Mouse (Mus musculus) thymus, postnatal 0 days (tissue): Measurements from ENCODE around the gene Il17re. TPM values are rescaled to one million over a fixed set of nuclear protein-coding genes. Genes with fewer than 3 reads are reported as not detected.

Experiments used
- DNase-seq: peaks from one replicate; pipeline ENCODE4 v3.0.0-alpha.2; 2015; ENCODE audit warnings: low spot score
- polyA plus RNA-seq: library from polyadenylated mRNA; unstranded; fragments of >200 nt; fragmentation: Nextera tagmentation; extraction: Ambion mirVana; gene quantifications from 2 replicates; pipeline ENCODE4 v1.2.1, GENCODE M21; 2015

Il17re gene
- polyA plus RNA-seq, 1 experiment from 2014 or later = 7.9 TPM

GRCm38 (mm10) chr6:113442442-113443090, 15.7 kb upstream of the Il17re start, which contains the start of gene Jagn1:
Jagn1 (plus strand) TSS chr6:113442569.
- peak; percentile 93 for DNase-seq

- DNase-seq = peak; percentile 27
Measured at GRCm38 (mm10) chr6:113443091-113443490, 15.2 kb upstream of the Il17re start.

- DNase-seq = no peak
Measured at GRCm38 (mm10) chr6:113444207-113444965, 13.9 kb upstream of the Il17re start.

DNA sequence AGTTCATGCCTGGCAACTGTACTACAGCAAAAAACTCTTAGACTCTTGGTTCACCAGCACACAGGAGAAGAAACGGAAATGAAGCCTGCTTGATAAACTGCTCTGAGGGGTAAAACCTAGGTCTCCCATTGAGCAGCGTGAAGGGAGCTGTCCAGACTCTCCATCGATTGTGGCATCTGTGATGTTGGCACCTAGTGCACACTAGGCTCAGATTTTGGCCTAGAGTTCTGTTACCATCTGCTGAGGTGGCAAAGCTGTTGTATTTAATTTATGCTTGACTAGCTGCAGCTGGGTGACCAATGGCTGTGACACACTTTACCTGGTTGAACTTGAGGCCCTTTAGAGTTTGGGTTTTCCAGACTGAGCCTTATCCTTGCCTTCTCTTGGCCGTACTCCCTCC, 10.6 kb upstream of the Il17re start:
- no peak for DNase-seq

GRCm38 (mm10) chr6:113451839-113452238, 6.4 kb upstream of the Il17re start:
- DNase-seq = no peak

DNA sequence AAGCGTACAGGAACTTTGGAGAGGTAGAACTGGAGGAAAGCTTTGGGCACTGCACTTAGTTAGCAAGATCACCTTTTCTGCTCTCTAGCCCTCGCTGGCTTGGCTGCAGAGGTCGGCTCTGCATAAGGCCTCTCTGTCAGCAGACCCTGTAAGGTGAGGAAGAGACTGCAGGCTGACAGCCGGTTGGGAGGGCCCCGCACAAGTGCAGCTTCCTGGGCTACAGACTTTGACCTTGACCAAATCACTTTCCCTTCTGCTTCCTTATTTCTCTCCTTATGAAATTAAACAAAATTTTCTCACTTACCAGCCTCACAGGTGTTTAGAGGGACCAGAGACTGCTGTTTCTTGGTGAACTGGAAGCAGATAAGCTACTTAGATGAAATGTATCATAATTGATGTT, 3.3 kb upstream of the Il17re start:
- no peak for DNase-seq

DNA sequence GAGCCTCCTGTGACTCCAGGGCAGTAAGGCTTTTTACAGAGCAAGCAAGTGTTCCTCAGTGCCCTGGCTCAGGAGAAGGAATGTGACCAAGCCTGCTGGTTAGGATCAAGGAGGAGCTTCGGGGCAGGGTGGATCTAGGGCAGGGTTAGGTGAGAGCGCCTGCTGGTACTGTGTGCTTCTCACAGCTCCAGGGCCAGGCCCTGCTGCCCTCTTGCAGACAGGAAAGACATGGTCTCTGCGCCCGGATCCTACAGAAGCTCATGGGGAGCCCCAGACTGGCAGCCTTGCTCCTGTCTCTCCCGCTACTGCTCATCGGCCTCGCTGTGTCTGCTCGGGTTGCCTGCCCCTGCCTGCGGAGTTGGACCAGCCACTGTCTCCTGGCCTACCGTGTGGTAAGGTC, 351 bp downstream of the Il17re start:
- DNase-seq = peak; percentile 34

GRCm38 (mm10) chr6:113464040-113464439, 5.8 kb downstream of the Il17re start:
- no peak for DNase-seq

DNA sequence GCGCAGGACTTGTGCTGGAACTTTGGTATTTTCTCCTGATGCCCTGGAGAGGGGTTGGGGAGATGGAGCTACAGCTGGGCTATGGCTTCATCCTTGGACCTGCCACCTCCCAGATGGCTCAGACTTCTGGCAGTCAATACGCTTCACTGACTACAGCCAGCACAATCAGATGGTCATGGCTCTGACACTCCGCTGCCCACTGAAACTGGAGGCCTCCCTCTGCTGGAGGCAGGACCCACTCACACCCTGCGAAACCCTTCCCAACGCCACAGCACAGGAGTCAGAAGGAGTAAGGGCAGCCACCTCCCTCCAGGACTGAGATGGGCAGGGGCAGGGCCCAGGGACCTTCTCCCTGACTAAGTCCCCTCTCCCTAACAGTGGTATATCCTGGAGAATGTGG, 7.3 kb downstream of the Il17re start:
- DNase-seq = no peak

DNA sequence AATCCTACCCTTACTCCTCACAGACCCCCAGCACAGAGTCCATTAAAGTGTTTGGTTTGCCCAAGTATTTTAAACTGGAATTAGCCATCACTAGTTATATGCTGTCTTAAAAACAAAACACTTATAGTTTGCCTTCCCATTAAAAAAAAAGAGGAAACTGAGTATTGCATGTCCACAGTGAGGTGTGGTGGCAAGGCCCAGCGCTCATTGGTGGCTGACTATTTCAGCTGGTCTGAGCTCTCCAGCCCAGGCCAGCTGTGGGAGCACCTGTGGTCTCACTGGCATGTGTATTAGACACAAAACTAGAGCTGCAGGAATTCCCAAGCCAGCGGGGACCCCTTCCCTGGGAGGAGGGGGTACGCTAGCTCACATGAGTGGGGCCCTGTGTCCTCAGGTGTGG, 10.2 kb downstream of the Il17re start:
- DNase-seq = no peak

DNA sequence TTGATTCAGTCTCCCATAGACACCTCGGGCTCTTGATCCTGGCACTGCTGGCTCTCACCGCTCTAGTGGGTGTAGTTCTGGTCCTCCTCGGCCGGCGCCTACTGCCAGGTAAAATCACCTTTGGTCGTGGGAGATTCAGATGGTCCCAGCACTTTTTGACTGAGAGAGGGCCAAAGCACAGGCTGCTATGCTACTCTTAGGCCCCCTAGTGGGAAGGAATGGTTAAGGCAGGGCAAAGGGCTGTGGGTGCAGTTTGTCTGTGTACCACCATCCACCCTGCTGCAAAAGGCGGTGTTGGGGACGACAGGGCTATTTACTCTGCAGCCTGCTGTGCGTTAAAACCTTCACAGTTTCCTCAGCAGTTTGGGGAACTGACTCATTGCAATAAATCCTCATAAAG, 10.7 kb downstream of the Il17re start:
- DNase-seq = peak; percentile 89

GRCm38 (mm10) chr6:113469432-113469831, 11.1 kb downstream of the Il17re start:
- DNase-seq = peak; percentile 58

DNA sequence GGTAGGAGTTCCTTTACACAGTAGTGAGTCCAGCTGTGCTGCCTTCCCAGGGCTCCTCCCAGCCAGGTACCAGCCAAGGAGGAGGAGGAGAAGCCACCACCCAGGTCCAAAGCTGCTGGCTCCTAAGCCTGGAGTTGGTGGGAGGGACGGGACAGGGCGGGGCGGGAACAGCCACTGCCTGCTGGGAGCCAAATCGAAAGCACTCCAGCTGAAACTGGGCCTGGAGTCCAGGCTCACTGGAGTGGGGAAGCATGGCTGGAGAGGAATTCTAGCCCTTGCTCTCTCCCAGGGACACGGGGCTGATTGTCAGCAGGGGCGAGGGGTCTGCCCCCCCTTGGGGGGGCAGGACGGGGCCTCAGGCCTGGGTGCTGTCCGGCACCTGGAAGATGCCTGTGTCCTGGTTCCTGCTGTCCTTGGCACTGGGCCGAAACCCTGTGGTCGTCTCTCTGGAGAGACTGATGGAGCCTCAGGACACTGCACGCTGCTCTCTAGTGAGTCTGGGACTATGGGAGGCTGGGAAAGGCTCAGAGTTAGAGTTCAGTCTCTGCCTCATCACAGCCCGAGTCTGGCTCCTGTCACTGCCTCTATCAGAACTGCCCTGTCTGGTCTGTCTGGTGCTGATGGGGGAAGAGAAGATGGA, 13.1 kb downstream of the Il17re start, which contains the start of gene Il17rc:
Il17rc (plus strand) TSS at position 131 of the 640 bp plus-strand sequence.
- DNase-seq = no peak

GRCm38 (mm10) chr6:113472061-113472460, 13.8 kb downstream of the Il17re start:
- no peak for DNase-seq

- no peak for DNase-seq
Measured at GRCm38 (mm10) chr6:113473246-113473645, 15.0 kb downstream of the Il17re start.

- no peak for DNase-seq
Measured at GRCm38 (mm10) chr6:113473715-113474114, 15.4 kb downstream of the Il17re start.

DNA sequence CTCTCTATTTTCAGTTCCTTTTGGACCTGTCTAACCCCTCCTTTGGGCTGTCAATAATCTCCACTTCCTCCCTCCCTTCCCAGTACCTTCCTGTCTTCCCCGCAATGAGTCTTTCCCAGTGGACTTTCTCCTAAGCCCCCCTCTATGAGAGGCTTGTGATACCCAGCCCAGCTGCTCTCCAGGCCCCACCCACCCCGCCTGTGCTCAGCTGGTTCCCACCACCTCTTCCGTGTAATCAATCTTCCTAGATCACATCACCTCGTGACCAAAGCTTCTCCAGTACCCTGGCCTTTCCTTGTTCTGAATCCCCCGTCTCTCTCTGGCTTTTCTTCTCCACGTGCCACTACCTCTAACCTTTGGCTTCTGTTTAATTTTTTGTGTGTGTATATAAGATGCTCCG, 19.1 kb downstream of the Il17re start:
- DNase-seq = no peak

GRCm38 (mm10) chr6:113478906-113479305, 20.6 kb downstream of the Il17re start:
- DNase-seq = no peak

DNA sequence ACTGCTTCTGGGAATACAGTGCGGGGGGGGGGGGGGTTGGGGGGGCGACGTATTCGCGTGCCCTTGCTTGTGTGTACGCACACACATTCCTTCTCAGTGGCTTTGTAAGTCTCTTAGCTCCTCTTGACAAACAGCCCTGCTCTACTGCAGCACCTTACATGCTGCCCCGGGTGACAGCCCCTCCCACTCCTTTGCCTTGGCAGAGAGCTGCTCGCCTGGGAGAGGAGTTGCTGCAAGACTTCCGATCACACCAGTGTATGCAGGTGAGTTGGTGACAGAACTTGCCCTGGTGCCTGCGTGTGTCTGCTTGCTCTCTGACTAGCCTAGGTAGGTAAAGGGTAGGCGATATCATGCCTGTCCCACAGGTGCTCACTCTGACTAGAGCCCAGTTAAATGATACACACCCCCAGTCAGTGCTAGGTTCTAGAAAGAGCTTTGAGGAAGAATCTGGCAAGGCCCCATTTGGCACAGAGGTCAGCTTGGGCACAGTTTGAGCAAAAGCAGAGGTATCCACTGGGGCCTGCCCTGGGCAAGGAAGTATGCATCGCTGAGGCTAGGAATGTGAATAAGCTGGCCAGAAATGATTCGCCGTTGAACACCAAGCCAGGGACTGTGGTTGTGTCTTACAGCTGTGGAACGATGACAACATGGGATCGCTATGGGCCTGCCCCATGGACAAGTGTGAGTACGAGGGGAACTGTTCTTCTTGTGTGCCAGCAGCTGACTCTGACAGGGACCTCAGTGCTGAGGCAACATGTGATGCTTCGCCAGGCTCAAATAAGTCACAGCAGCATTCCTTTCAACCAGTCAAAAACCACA, 22.5 kb downstream of the Il17re start:
- no peak for DNase-seq

DNA sequence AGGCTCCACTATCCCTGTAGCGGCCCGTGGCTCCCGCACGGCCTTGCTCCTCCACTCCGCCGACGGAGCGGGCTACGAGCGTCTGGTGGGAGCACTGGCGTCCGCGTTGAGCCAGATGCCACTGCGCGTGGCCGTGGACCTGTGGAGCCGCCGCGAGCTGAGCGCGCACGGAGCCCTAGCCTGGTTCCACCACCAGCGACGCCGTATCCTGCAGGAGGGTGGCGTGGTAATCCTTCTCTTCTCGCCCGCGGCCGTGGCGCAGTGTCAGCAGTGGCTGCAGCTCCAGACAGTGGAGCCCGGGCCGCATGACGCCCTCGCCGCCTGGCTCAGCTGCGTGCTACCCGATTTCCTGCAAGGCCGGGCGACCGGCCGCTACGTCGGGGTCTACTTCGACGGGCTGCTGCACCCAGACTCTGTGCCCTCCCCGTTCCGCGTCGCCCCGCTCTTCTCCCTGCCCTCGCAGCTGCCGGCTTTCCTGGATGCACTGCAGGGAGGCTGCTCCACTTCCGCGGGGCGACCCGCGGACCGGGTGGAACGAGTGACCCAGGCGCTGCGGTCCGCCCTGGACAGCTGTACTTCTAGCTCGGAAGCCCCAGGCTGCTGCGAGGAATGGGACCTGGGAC, 24.3 kb downstream of the Il17re start:
- peak; percentile 54 for DNase-seq

GRCm38 (mm10) chr6:113483100-113483615, 24.9 kb downstream of the Il17re start, which contains the start of gene Creld1:
Creld1 (plus strand) TSS chr6:113483297.
- peak; percentile 92 for DNase-seq
